Mouse (Mus musculus) ES-Bruce4 (cell line): ENCODE results near the gene Vsig2. TPM values are rescaled to one million over a fixed set of nuclear protein-coding genes. Genes with fewer than 3 reads are reported as not detected.

Experiments used
- H3K27ac ChIP-seq: 2 replicates; pipeline ENCODE4 v1.5.1; 2012; ENCODE audit warnings: low read length, inconsistent platforms; ENCODE audit not compliant: insufficient read depth
- H3K27me3 ChIP-seq: 2 replicates; pipeline ENCODE4 v1.6.1; 2012; ENCODE audit warnings: mild to moderate bottlenecking, low read length, inconsistent platforms; ENCODE audit not compliant: control insufficient read depth, poor library complexity, insufficient read depth, severe bottlenecking
- H3K36me3 ChIP-seq: 2 replicates; pipeline ENCODE4 v1.6.1; 2012; ENCODE audit warnings: inconsistent platforms, mild to moderate bottlenecking, low read length, moderate library complexity; ENCODE audit not compliant: control insufficient read depth, poor library complexity, insufficient read depth, severe bottlenecking
- H3K4me1 ChIP-seq: one replicate; pipeline ENCODE4 v1.8.1; 2011; ENCODE audit warnings: low read length; ENCODE audit not compliant: control insufficient read depth, insufficient read depth
- H3K4me3 ChIP-seq: 2 replicates; pipeline ENCODE4 v1.5.1; 2011; ENCODE audit warnings: low read depth, mild to moderate bottlenecking, low read length
- H3K9ac ChIP-seq: 2 replicates; pipeline ENCODE4 v1.6.1; 2012; ENCODE audit warnings: low read depth, mild to moderate bottlenecking, inconsistent platforms; ENCODE audit not compliant: poor library complexity, severe bottlenecking
- H3K9me3 ChIP-seq: replicated peaks from 2 replicates; pipeline ENCODE4 v1.6.1; 2012; ENCODE audit warnings: mild to moderate bottlenecking, low read length, inconsistent platforms; ENCODE audit not compliant: control insufficient read depth, poor library complexity, insufficient read depth, severe bottlenecking
- CTCF ChIP-seq: IDR thresholded peaks from one replicate; pipeline ENCODE4 v1.8.1; 2011; ENCODE audit warnings: low read depth, low read length
- EP300 ChIP-seq: IDR thresholded peaks from 2 replicates; pipeline ENCODE4 v1.6.1; 2011; ENCODE audit warnings: low read depth, low read length; ENCODE audit not compliant: insufficient read depth
- POLR2A ChIP-seq: IDR thresholded peaks from one replicate; pipeline ENCODE4 v1.8.1; 2011; ENCODE audit warnings: low read length; ENCODE audit not compliant: insufficient read depth
- polyA plus RNA-seq: library from polyadenylated mRNA; stranded (reverse); fragments of >200 nt; gene quantifications from 2 replicates; pipeline ENCODE4 v1.2.4, GENCODE M21; 2011; ENCODE audit warnings: low read depth; ENCODE audit not compliant: missing spikeins, insufficient read depth, insufficient read length

Gene Vsig2
- polyA plus RNA-seq, 1 experiment, result not detected

GRCm38 (mm10) chr9:37501170-37501569, 37.9 kb upstream of the Vsig2 start:
- H3K27me3 ChIP-seq, result no peaks in the 10 kb centered on the region
- H3K27ac ChIP-seq, result no peak overlapping the region
- H3K9me3 ChIP-seq, result no peaks in the 10 kb centered on the region
- TF ChIP-seq CTCF (no peak), POLR2A (no peak), EP300 (no peak)
- H3K4me1 ChIP-seq, result peaks cover 5% of the 10 kb centered on the region
- H3K36me3 ChIP-seq, result peaks cover 10% of the 10 kb centered on the region
- H3K4me3 ChIP-seq, result no peak overlapping the region
- H3K9ac ChIP-seq, result no peak overlapping the region

GRCm38 (mm10) chr9:37504348-37504747, 34.7 kb upstream of the Vsig2 start:
- H3K4me1 ChIP-seq, result no peaks in the 10 kb centered on the region
- H3K27me3 ChIP-seq, result no peaks in the 10 kb centered on the region
- no peaks in the 10 kb centered on the region for H3K9me3 ChIP-seq
- no peak for TF ChIP-seq CTCF
- TF ChIP-seq POLR2A, result no peak
- TF ChIP-seq EP300, result no peak
- no peak overlapping the region for H3K9ac ChIP-seq
- H3K27ac ChIP-seq, result no peak overlapping the region
- H3K36me3 ChIP-seq, result no peaks in the 10 kb centered on the region
- no peak overlapping the region for H3K4me3 ChIP-seq

- H3K4me1 ChIP-seq, result no peaks in the 10 kb centered on the region
- no peaks in the 10 kb centered on the region for H3K27me3 ChIP-seq
- no peak overlapping the region for H3K4me3 ChIP-seq
- TF ChIP-seq POLR2A (no peak), CTCF (no peak), EP300 (no peak)
- no peak overlapping the region for H3K27ac ChIP-seq
- H3K9me3 ChIP-seq, result no peaks in the 10 kb centered on the region
- no peaks in the 10 kb centered on the region for H3K36me3 ChIP-seq
- no peak overlapping the region for H3K9ac ChIP-seq
Measured at GRCm38 (mm10) chr9:37506023-37506422, 33.0 kb upstream of the Vsig2 start.

GRCm38 (mm10) chr9:37512097-37512496, 27.0 kb upstream of the Vsig2 start:
- Histone ChIP-seq H3K27me3 (no peaks in the 10 kb centered on the region), H3K4me3 (no peak overlapping the region), H3K4me1 (no peaks in the 10 kb centered on the region), H3K36me3 (peaks cover 2% of the 10 kb centered on the region), H3K27ac (no peak overlapping the region), H3K9me3 (no peaks in the 10 kb centered on the region), H3K9ac (no peak overlapping the region)
- TF ChIP-seq CTCF (peak; percentile 40), POLR2A (no peak)

GRCm38 (mm10) chr9:37514456-37514855, 24.6 kb upstream of the Vsig2 start:
- Histone ChIP-seq H3K4me3 (no peak overlapping the region), H3K4me1 (no peaks in the 10 kb centered on the region), H3K9me3 (no peaks in the 10 kb centered on the region), H3K27me3 (no peaks in the 10 kb centered on the region), H3K36me3 (peaks cover 17% of the 10 kb centered on the region), H3K27ac (no peak overlapping the region), H3K9ac (no peak overlapping the region)
- no peak for TF ChIP-seq EP300

- Histone ChIP-seq H3K36me3 (peaks cover 41% of the 10 kb centered on the region), H3K9me3 (no peaks in the 10 kb centered on the region), H3K9ac (no peak overlapping the region), H3K27me3 (no peaks in the 10 kb centered on the region), H3K4me1 (no peaks in the 10 kb centered on the region), H3K4me3 (no peak overlapping the region), H3K27ac (no peak overlapping the region)
- TF ChIP-seq POLR2A (no peak), CTCF (no peak), EP300 (no peak)
Measured at GRCm38 (mm10) chr9:37517467-37517866, 21.6 kb upstream of the Vsig2 start.
